9 mouse cellular contexts compared by ENCODE assay signal in the genomic region with DNA sequence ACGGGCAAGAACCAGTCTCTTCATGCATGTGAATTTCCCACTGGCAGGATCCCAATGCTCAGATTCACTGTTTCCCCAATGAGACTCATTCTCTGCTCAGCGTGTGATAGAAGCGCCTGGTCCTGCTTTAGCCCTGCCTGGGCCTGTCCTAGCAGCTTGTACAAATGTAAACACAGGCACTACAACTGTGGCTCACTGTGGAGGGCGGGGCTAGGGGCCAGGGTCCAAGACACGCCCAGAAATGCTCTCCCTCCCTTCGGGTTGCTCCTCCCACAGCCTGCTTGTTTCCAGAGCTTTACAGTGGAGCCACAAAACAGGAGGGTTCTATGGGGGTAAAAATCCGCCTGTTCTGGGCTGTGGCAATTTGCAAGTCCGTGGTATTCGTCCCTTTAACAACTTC.
DNase-seq lines count a peak whose midpoint lies in the region; ATAC-seq lines count a peak whose summit lies in the region.
"Had no signal": no experiment of that assay in that cellular context is flagged by ENCODE, and none has a peak within 500 bp of the region (broad histone marks: within the 10 kb centered on the region; RNA-seq: fewer than 3 reads in every experiment).

No protein-coding gene starts in this region.

- no peaks in the 10 kb centered on the region for H3K36me3 ChIP-seq in heart, embryonic 11.5 days (ENCODE audit: control insufficient read depth, insufficient read depth, low read length)
- H3K36me3 ChIP-seq in lung, embryonic 15.5 days, result no peaks in the 10 kb centered on the region

- 17% methylated on average over 9 of the region's 9 CpGs for WGBS in heart, embryonic 11.5 days (ENCODE audit: insufficient replicate concordance)
- 7% methylated on average over 9 of the region's 9 CpGs for whole genome bisulfite sequencing in lung, embryonic 15.5 days

- peak; percentile 26 to 59 for DNase-seq in left cerebral cortex, postnatal 10 days (ENCODE audit: extremely low spot score in 1 of 2, low spot score in 2 of 2)
- DNase-seq in left cerebral cortex, postnatal 36 days (ENCODE audit: low spot score in 2 of 2), result no peak
- DNase-seq in embryo, embryonic 10.5 days (ENCODE audit: low spot score), result peak; percentile 86
- peak; percentile 63 to 69 for DNase-seq in kidney, adult 8-10 months
- DNase-seq in ovary, postnatal 14 days (ENCODE audit: low spot score), result peak; percentile 41
- DNase-seq in layer of hippocampus, adult 9-10 months (ENCODE audit: low spot score), result no peak

- intact Hi-C loops in left cerebral cortex, postnatal 10 days (cut with DNase I), result no loop called here
- intact Hi-C loops in left cerebral cortex, postnatal 36 days (cut with DNase I), result no loop called here

- ATAC-seq in heart, embryonic 11.5 days (replicated peaks; ENCODE audit: insufficient number of reproducible peaks, low FRiP score, low TSS enrichment), result peak; percentile 90
- peak; percentile 94 for ATAC-seq in lung, embryonic 15.5 days (ENCODE audit: borderline replicate concordance, extremely low read depth, low FRiP score, low TSS enrichment)
- ATAC-seq: Patski had no signal

- no peaks in the 10 kb centered on the region for H3K9me3 ChIP-seq in heart, embryonic 11.5 days (replicated peaks; ENCODE audit: control insufficient read depth, low read length)
- no peaks in the 10 kb centered on the region for H3K9me3 ChIP-seq in lung, embryonic 15.5 days

- no peak overlapping the region for H3K4me3 ChIP-seq in heart, embryonic 11.5 days (ENCODE audit: low read depth, low read length)
- H3K4me3 ChIP-seq in lung, embryonic 15.5 days, result no peak overlapping the region

- no peaks in the 10 kb centered on the region for H3K27me3 ChIP-seq in heart, embryonic 11.5 days (ENCODE audit: control insufficient read depth, insufficient read depth, low read length)
- H3K27me3 ChIP-seq in lung, embryonic 15.5 days, result no peaks in the 10 kb centered on the region
- H3K27me3 ChIP-seq: Patski had no signal

- peak overlapping the region; percentile 15; the same call in 1 of the 2 replicates for H3K27ac ChIP-seq in heart, embryonic 11.5 days (ENCODE audit: low read depth, low read length)
- H3K27ac ChIP-seq in lung, embryonic 15.5 days, result peak overlapping the region; percentile 34

- H3K4me2 ChIP-seq in heart, embryonic 11.5 days, result no peak overlapping the region; the same call in 1 of the 2 replicates
- H3K4me2 ChIP-seq in lung, embryonic 15.5 days, result no peak overlapping the region

- no peak overlapping the region for H3K9ac ChIP-seq in heart, embryonic 11.5 days (ENCODE audit: low read depth, low read length)
- no peak overlapping the region for H3K9ac ChIP-seq in lung, embryonic 15.5 days

- H3K4me1 ChIP-seq in heart, embryonic 11.5 days (ENCODE audit: control insufficient read depth, insufficient read depth, low read length), result peaks cover 10% of the 10 kb centered on the region
- peaks cover 58% of the 10 kb centered on the region for H3K4me1 ChIP-seq in lung, embryonic 15.5 days

Comparison
In these comparisons a context has a peak if more than half of its experiments do, and no peak if none do; other contexts are left out.
1. DNase-seq: peak in left cerebral cortex, postnatal 10 days (2 of 2), embryo, embryonic 10.5 days (single experiment), kidney, adult 8-10 months (2 of 2) and ovary, postnatal 14 days (single experiment); none in left cerebral cortex, postnatal 36 days (0 of 2) and layer of hippocampus, adult 9-10 months (single experiment).